Mouse (Mus musculus): ENCODE results near the gene Rfng.

- no peak for TF ChIP-seq CTCF (IDR thresholded peaks at IDR 0.05; ENCODE audit: low read depth, low read length)
- TF ChIP-seq TAL1 (conservative IDR thresholded peaks at IDR 0.05; ENCODE audit: low read depth, low read length) = no peak
- TF ChIP-seq GATA2 (IDR thresholded peaks at IDR 0.05; ENCODE audit: borderline replicate concordance, low read depth, low read length) = no peak
- TF ChIP-seq GATA1 (IDR thresholded peaks at IDR 0.05; ENCODE audit: borderline replicate concordance, low read length) = no peak
- no peak for TF ChIP-seq POLR2AphosphoS5 (IDR thresholded peaks at IDR 0.05; ENCODE audit: insufficient replicate concordance, low read depth, low read length)
Measured at GRCm38 (mm10) chr11:120795756-120796613, 12.0 kb upstream of the Rfng start, which contains the start of gene Dus1l.

All from G1E (cell line).